Mouse (Mus musculus): ENCODE results near the gene Gabpb2.

Gene Gabpb2

DNA sequence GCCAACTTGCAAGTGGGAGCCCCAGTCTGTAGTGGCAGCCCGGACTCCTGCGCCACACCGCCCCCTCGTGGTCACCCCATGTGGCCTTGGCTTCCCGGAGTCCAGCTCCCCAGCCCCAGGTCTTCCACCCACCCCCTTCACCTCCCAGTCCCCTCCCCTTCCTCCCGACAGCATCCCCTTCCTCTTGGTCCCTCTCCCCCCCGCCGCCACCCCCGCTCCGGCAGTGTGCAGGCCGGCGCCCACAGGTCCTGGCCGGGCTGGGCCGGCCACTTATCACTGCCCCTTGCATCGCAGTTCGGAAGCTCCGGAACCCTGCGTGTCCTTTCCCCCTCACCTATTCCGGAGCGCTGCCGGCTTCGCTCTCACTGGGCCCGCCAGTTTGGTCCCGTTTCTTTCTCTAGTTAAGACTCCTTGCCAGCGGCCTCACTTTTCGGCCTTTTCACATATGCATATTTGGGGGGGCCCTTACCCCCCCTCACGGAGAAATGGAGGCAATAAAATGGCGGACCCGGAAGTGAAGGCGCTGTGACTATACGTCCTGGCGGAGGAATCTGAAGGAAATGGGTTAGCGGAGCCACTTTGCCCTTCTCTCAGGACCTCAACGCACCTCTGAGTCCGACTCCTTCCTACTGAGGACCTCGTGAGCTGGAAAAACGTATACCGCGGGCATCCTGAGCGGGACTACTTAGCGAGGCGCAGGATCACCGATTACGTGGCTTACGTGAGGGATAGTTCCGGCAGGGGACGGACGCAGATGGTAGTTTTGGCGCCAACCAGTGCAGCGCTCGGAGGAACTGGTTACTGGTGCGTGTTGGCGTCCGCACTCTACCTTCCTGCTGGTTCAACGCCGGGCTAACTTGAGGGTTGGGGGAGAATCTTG is at the start of gene Gabpb2:
Gene Gabpb2, minus strand, starts transcription at position 662 of the 880 bp plus-strand sequence.
- DNase-seq = peak; percentile 90

DNA sequence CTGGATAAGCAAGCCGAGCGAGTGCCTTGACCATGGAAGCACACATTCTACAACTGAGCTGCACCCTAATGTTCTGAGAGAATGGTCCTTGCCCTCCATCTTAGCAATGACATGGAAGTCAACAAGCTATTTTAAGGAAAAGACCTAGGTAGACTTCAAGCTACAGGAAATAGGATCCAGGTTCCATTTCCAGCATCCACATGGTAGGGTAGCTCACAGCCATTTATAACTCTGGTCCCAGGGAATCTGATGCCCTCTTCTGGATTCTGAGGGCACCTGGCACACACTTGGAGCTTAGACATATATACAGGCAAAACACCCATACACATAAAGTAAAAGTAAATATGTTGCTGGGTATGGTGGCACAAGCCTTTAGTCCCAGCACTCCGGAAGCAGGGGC is 48.3 kb upstream of the Gabpb2 start:
- DNase-seq = no peak

DNA sequence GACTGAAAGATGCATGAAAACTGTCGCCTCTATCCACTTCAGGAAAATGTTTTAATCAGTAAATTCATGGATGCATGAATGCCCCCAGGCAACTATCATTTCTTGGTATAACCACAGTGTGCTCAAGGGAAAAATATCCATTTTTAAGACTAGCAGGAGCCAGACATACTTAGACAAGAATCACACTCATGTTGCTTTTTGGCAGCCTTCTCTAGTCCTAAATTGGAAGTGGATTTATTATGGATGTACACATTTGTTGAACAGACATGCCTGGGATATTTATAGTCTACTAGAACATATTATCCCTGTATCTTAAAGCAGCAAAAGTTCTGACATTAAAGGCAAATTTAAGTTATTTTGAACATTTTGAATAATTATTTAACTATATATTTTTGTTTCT is 47.0 kb upstream of the Gabpb2 start:
- DNase-seq = no peak

DNA sequence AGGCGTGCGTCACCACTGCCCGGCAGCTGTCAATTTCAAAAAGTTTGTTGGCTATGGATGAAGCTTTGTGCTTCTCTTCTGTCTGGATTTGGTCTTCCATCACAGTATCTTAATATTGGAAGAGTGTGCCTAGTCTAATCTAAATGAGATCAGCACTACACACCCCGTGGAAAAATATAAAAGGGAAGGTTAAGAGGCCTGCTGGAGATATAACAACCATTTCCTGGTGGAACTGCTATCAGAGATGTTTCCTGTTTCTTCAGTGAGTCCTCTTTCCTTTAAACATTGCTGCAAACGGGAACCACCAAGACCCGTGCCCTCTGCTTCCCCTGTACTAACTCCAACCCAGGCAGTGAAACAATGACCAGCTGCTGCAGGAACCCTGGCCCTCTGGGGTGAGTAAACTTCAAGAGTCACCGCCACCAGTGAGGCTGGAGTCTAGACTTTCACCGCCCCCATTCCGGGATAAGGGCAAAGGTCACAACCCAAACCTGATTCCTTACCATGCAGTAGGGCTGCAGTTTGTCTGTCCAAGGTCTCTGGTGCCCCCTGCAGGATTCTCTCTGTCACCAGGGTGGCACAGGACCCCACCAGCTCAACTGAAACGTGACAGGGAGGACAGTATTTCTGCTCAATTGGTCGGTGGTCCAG is 45.5 kb upstream of the Gabpb2 start:
- DNase-seq = peak; percentile 57

DNA sequence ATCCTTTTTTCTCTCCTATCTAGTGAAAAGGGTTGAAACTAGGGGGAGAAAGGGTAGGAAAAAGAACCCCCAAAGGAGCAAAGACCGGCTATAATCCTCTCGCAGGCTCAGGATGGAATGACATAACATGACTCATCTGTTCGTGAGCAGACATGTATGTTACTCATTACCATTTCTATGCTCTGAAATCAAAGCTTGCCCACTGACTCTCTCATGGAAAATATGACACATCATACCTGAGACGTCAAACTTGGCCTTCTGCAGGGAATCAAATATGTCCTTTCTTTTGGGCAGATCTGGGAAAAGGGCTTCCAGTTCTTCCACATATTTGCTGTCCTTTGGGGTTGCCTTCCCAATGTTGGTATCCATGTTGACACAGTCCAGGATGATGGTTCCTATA is 44.3 kb upstream of the Gabpb2 start:
- no peak for DNase-seq

DNA sequence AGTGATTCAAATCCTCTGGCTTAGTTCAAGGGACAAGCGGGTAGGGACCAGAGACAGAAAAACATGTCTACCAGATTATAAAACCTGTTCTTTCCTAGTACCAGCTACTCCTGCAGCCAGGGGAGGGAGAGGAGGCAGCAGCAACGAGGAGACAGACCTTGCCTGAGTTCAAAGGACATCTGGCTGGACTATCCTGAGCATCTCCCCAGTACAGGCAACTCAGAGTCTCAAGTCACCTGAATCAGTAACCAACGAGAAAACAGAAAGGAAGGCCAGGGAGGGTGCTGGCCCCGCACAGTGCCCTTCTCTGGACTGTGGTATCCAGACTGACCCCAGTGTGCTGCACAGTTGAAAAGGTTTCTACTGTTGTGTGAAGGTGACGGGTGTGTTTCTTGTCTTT is 39.2 kb upstream of the Gabpb2 start:
- no peak for DNase-seq

DNA sequence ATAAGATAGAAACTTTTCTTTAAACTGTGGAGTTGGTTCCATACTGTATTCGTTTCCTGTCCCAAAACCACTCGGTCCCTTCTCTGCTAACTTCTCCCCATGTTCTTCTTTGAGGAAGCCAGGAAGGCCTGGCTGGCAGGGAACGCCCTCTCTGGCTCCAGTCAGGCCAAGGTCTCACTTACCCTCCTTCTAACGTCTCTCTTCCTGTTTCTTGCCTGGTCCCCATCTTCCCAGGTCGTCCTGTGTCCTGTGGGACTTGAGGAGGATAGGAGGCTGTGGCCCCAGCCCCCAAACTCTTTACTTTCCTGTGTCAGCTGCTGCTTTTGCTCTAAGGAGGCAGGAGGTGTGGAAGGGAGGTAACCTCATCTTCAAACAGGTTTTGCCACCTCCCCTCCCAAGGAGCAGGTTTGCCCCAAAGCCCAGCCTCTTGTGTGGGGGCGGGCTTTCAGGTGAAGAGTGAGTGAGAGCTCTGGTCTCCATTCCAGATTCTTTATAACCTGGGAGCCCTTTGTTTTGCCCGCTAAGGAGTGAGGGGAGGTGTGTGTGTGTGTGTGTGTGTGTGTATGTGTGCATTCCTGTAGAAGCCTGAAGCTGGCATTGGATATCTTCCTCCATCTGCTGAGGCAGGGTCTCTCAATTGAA is 33.2 kb upstream of the Gabpb2 start, which contains the start of gene Bnipl:
Gene Bnipl, minus strand, starts transcription at position 411 of the 642 bp plus-strand sequence.
- DNase-seq = no peak

DNA sequence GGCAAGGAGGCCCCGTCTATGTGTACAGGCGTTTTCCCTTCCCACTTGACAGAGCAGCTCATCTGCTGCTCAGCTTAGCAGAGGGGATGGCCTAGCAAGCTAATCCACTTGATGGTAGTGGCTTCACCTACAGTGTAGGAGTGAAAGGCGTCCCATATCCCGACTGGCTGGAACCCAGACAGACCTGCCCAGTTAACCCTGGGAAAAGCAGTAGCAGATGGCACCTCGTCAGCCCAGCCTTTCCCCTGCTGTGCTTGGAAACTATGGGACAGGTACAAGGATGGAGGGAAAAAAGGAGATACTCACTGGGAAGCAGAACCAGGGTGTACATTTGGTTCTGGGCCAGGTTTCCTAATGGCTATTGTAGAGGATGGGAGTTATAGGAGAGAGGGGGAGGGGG is 32.6 kb upstream of the Gabpb2 start:
- no peak for DNase-seq

DNA sequence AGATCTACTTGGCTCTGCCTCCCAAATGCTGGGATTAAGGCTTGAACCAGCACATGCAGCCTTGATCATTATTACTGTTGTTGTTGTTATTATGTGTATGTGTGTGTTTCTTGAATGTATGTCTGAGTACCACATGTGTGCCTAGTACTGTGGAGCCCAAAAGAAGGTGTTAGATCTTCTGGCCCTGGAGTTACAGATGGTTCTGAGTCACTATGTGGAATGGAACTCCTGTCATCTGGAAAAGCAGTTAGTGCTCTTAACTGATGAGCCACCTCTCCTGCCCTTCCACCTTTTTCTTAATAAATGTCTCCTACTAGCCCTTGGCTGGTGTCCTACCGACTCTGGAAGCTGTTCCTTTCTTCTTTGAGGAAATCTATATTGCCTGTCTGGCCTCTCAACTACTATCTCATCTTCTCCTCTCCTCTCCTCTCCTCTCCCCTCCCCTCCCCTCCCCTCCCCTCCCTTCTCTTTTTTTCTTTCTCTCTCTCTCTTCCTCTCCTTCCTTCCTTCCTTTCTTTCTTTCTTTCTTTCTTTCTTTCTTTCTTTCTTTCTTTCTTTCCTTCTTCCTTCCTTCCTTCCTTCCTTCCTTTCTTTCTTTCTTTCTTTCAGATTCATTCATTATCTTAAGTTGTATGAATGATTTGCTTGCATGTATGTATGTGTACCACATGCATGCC is 30.1 kb upstream of the Gabpb2 start:
- no peak for DNase-seq

DNA sequence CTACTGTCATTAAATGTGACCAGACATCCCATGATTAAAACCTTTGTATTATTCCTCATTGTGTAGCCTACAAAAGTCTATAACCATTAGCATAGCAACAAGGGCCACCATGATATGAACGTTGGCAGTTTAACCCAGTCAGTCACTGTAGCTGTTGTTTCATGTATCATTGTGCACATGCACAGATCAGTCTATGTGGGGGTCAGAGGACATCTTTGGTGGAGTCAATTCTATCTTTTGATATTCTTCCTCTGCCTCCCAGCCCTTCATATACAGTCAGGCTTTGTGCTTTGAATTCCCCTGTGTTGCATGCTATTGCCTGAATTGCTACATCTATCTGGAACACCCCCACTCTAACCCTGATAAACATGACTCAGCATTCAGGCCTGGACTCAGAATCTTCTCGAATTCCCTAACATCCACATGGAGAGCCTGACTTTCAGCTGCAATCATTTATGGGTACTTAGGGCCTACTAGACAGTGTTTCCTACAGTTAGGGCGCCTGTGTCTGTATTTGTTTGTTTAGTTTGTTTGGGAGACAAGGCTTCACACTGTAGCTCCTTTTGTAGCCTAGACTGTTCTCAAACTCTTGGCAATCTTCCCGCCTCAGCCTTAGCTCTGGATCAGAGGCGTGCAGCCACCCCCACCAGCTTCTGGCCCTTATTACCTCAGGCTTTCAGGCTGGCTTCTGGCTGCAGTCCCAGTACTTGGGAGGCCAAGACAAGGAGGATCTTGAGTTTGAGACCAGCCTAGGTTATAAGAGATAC is 28.9 kb upstream of the Gabpb2 start:
- DNase-seq = peak; percentile 71

DNA sequence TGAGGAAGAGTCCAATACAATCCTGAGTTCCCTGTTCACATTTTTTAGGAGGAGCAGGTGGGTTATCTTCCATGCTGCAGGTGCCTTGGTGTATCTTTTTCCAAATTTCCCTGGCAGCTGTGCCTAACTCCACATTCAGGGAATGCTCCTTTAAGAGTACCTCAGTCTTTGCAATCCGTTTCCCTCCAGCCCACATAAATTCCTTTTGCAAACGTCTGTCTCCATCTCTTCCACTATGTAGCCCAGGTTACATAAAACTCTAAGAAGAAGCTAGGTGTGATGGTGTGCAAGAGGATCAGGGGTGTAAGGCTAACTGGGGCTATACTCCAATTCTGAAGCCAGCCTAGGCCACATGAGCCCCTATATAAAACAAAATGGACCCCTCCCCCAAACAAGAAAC is 25.4 kb upstream of the Gabpb2 start:
- DNase-seq = no peak

DNA sequence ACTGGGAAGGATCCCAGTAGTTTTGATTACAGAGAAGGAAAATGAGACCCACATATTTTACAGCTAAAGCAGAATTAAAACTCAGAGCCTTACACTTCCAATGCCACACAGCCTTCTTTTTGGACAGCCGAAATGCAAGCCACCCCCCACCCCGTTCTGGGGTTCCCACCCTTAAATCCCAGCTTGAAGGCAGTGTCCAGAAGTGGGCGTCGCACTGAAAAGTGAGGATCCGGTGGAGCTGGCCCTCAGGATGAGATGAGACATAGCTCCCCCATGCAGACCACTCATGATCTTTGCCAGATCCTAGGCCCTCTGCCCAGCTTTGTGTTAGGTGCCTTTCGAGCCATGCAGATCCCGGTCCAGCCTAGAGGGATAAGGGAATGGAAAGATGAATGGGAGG is 23.8 kb upstream of the Gabpb2 start, which contains the start of gene Gm128:
Gene Gm128, minus strand, starts transcription at position 101 of the 400 bp plus-strand sequence.
- no peak for DNase-seq

DNA sequence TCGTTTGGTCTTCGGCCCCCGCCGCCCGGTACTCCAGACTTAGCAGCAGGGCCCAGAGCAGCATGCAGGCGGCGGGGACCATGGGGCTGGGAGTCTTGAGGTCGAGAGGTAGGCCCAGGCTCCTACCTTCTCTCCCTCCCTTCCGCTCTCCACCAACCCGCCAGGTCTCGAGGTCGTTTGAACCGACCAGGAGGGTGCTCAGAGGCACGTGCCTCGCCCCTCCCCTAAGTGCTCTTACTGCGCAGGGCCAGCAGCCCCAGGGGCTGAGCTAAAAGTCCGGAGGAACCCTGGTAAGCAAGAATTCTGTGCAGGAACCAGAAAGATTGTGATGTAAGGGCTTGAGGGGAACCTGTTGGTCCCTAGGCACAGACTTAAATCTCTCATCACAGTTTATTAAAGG is 23.2 kb upstream of the Gabpb2 start:
- DNase-seq = no peak

DNA sequence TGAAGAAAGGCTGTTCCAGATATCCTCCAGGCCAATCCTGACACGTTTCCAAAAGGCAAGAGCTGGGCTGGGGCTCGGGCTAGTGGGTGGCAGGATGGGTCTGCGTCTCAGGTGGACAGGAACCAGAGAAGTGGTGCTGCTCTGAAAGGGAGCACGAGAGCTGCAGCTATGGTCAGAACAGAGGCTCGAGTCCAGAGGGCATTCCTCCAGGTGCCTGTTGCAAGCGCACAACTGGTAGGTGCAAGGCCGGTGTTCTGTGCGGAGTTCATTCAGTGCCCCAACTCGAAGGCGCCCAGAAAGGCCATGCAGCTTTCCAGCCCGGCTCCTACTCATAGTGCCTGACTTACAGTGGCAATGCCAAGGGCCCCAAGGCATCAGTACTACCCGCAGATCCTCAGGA is 22.3 kb upstream of the Gabpb2 start:
- DNase-seq = no peak

DNA sequence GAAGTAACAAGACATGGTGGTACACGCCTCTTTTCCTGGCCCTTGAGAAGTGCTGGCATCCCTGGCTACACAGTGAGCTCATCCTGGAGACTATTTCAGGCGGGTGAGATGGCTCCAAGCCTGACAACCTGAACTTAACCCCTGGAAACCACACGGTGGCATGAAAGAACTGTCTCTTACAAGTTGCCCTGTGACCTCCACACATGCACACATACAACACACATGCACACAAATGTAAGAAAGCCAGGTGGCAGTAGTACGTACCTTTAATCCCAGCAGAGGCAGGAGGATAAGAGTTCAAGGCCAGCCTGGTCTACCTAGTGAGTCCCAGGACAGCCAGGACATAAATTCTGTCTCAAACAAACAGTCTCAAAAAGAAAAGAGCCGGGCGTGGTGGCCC is 21.3 kb upstream of the Gabpb2 start:
- no peak for DNase-seq

DNA sequence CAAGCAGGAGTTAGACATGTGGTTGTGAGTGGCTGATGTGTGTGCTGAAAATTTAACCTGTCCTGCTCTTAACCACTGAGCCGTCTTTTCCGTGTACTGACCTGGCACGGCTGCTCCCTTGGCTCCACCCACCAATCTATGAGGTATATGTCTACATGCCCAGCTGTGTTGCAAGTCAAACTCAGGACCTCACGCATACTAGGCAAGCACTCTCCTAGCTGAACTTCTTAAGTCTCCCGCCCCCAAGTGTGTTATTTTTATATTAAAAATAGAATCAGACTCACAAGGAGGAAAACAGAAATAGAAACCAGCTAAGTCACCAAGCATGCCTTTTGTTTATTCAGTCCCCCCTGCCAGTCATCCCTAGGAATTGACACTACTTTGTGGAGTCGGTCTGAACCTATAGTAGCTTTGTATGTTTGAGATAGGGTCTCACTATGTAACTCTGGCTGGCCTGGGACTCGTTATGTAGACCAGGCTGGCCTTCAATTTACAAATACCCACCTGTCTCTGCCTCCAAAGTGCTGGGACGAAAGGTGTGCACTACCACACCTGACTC is 19.9 kb upstream of the Gabpb2 start:
- no peak for DNase-seq

DNA sequence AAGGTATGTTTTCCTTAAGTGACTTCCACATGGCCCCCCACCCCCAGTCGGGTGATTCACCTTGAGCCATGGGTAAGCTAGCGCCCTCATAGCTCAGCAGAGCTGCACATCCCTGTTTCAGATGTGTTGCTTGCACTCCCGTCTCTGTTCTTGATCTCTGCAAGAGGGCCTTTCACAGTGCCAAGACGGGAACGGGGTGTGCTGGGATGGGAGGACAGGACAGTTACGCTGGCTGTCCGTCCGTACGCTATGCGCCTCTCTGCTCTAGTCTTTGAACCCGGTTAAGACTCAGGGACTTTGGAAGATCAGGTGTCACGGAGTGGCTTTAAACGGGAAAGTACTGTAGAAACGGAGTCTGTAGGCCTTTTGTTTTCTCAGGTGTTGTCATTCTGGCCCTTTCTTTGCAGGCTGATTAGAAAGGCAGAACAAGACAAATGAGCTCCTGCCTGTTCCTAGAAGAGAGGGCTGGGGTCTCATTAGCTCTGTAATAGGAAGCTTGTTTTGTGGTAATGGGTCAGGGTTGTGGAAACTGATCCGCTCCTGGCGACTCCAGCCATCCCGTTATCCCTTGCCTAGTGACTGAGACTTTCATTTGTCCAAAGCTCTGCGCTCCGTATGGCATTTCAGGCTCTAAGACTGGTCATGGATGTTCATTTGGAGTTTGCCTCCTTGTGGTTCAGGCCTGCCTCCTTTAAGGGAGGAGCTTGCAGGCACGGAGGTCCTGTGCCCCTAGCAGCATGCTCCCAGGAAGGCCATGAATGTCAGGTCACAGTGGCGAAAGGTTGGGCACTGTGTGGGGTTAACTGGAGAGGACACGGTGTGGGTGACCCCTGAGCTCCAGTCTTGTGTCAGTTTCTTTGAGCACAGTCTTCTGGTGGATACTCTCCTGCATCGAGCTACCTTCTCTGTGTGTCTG is 17.9 kb upstream of the Gabpb2 start:
- no peak for DNase-seq

DNA sequence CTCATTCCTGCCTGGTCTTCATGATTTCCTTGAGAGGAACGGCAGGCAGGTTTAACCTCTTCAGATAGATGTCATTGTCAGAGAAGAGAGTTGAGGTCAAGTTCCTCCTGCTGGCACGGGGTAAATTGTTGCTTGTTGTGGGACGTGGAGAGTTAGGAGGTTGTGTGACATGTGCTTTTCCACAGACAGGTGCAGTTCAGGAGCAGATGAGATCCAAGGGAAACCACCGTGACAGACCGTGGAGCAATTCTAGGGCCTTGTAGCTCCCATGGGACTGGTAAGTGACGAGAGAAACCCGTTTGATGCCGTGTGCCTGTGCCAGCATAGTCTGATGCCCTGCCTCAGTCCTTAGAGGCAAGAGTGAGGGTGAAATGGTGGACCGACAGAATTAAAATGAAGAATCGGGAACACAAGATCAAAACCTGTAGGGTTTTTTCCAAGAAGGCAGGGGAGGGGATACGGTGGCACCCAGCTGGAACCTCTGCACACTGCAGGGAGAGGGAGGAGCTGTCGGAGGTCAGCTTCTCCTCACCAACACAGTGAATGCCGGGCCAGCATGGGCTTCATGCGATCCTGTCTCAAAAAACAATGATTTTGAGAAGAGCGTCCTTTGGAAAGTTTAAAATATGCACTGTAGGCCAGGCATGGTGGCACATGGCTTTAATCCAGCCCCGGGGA is 15.7 kb upstream of the Gabpb2 start:
- DNase-seq = no peak

DNA sequence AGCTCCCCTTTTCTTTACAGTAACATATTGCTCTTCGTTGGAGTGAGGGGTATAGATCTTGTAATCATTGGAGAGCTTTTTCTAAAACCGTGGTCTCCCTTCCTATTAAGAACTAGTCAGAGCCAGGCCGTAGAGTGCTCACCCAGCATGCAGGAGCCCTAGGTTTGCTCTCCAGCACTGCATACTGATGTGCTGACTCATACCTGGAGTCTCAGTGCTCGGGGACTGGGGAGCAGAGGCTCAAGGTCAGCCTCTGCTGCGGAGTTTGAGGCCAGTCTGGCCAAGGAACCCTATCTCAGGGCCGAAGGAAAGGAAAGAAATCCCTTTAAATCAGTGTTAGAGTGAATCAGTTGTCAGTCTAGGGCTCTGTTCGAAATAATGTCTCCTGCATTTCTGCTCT is 15.1 kb upstream of the Gabpb2 start:
- no peak for DNase-seq

Data from layer of hippocampus, adult 9-11 months (tissue).